Mouse (Mus musculus) midbrain, embryonic 11.5 days (tissue): ENCODE measurements around the gene Ina. TPM values are rescaled to one million over a fixed set of nuclear protein-coding genes. Genes with fewer than 3 reads are reported as not detected.

Source experiments
- ATAC-seq: fragments of 200-750 bp; cut with Nextera tagmentation; 2 replicates; pipeline ENCODE4 v1.8.0; 2017; ENCODE audit warnings: moderate TSS enrichment, moderate library complexity; ENCODE audit not compliant: low FRiP score
- DNase-seq: peaks from one replicate; pipeline ENCODE4 v3.0.0; 2015; ENCODE audit warnings: low spot score; ENCODE audit errors: missing footprints
- H3K27ac ChIP-seq: fragments of 300-500 bp; sonication (generic); 2 replicates; pipeline ENCODE4 v1.5.1; 2014; ENCODE audit warnings: low read depth, low read length
- H3K27me3 ChIP-seq: fragments of 300-500 bp; sonication (generic); 2 replicates; pipeline ENCODE4 v1.6.1; 2014; ENCODE audit warnings: mild to moderate bottlenecking, low read length, moderate library complexity, mixed read lengths; ENCODE audit not compliant: control insufficient read depth, insufficient read depth
- H3K36me3 ChIP-seq: fragments of 300-500 bp; sonication (generic); 2 replicates; pipeline ENCODE4 v1.6.1; 2014; ENCODE audit warnings: mild to moderate bottlenecking, low read length, moderate library complexity, mixed read lengths; ENCODE audit not compliant: control insufficient read depth, insufficient read depth
- H3K4me1 ChIP-seq: fragments of 300-500 bp; sonication (generic); 2 replicates; pipeline ENCODE4 v1.6.1; 2014; ENCODE audit warnings: low read length; ENCODE audit not compliant: control insufficient read depth, insufficient read depth
- H3K4me2 ChIP-seq: fragments of 300-500 bp; sonication (generic); 2 replicates; pipeline ENCODE4 v1.6.1; 2014; ENCODE audit warnings: mild to moderate bottlenecking, moderate library complexity
- H3K4me3 ChIP-seq: fragments of 300-500 bp; sonication (generic); 2 replicates; pipeline ENCODE4 v1.5.1; 2014; ENCODE audit warnings: low read depth, low read length
- H3K9ac ChIP-seq: fragments of 300-500 bp; sonication (generic); 2 replicates; pipeline ENCODE4 v1.6.1; 2014; ENCODE audit warnings: low read length
- H3K9me3 ChIP-seq: fragments of 300-500 bp; sonication (generic); 2 replicates; pipeline ENCODE4 v1.6.1; 2016; ENCODE audit warnings: low read length; ENCODE audit not compliant: control insufficient read depth
- WGBS: fragments of 180-500 bp; shearing (Covaris S2); extraction: QIAGEN DNeasy Blood & Tissue Kit; methylation state at CpG from one replicate; pipeline ENCODE4 v1.1.7; 2014; 5-methylcytosine and 5-hydroxymethylcytosine counted together
- polyA plus RNA-seq: library from polyadenylated mRNA; unstranded; fragments of >200 nt; fragmentation: Nextera tagmentation; extraction: Ambion mirVana; gene quantifications from 2 replicates; pipeline ENCODE4 v1.2.1, GENCODE M21; 2014

Gene Ina
- polyA plus RNA-seq, 1 experiment from 2014 or later, result 186 TPM

DNA sequence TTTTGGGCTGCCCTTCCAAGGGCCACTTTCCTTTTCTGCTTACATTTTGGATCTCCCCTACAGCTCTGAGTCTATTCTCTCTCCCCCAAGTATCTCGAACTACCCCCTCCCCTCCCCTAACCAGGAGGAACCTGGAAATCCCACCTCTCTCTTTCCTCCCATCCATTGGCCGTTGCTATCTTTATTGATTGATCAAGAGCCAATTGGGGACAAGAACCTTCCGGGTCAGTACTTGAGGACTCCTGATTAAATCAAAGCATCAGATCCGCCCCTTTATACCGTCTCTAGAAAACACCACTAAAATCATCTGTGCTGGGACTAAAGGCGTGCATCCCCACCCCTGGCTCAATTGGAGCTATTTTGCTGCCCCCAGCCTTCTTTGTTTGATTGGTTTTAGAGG is 33.0 kb upstream of the Ina start:
- no peak overlapping the region for H3K9ac ChIP-seq
- WGBS, result 42% methylated on average over 6 of the region's 6 CpGs

GRCm38 (mm10) chr19:46983352-46983965 is 31.0 kb upstream of the Ina start:
- Histone ChIP-seq H3K4me3 (no peak overlapping the region), H3K36me3 (no peaks in the 10 kb centered on the region), H3K9me3 (no peaks in the 10 kb centered on the region), H3K4me2 (no peak overlapping the region), H3K4me1 (no peaks in the 10 kb centered on the region; the same call in 1 of the 2 replicates), H3K27ac (no peak overlapping the region), H3K27me3 (no peaks in the 10 kb centered on the region), H3K9ac (no peak overlapping the region)
- ATAC-seq (no peak), DNase-seq (peak; percentile 66)
- WGBS, result 57% methylated on average over 14 of the region's 14 CpGs

More for the DNA sequence above, 33.0 kb upstream of the Ina start:
- no peak overlapping the region for H3K4me2 ChIP-seq
- ATAC-seq (no peak), DNase-seq (peak; percentile 78)
- H3K4me1 ChIP-seq, result no peaks in the 10 kb centered on the region
- no peaks in the 10 kb centered on the region for H3K9me3 ChIP-seq
- H3K27me3 ChIP-seq, result no peaks in the 10 kb centered on the region
- H3K36me3 ChIP-seq, result no peaks in the 10 kb centered on the region
- no peak overlapping the region for H3K27ac ChIP-seq
- H3K4me3 ChIP-seq, result no peak overlapping the region

DNA sequence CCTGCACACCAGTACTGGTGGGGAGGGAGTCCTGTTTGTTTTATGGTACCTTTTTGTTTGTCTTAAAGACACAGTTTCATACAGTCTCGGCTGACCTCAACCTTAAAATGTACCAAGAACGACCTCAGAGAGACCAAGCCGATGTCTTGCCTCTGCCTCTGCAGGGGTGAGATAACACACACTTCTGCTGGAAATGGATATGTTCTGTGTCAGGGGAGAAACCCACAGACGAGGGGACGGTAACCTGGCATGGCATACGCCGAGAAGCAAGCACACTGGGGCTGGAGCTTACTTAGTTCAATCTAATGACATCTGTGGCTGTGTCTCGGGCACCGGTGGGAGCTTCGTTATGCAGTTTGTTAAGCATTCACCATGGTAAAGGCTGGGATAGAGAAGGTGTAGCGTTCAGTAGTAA is 30.5 kb upstream of the Ina start:
- H3K27me3 ChIP-seq, result no peaks in the 10 kb centered on the region
- no peak overlapping the region for H3K4me2 ChIP-seq
- H3K4me3 ChIP-seq, result no peak overlapping the region
- H3K9me3 ChIP-seq, result no peaks in the 10 kb centered on the region
- H3K9ac ChIP-seq, result no peak overlapping the region
- H3K4me1 ChIP-seq, result peaks cover 3% of the 10 kb centered on the region; the same call in 1 of the 2 replicates
- WGBS, result 80% methylated on average over 11 of the region's 11 CpGs
- no peaks in the 10 kb centered on the region for H3K36me3 ChIP-seq
- no peak for ATAC-seq
- no peak overlapping the region for H3K27ac ChIP-seq
- DNase-seq, result peak; percentile 81

- no peak overlapping the region for H3K27ac ChIP-seq
- DNase-seq (no peak), ATAC-seq (no peak)
- no peaks in the 10 kb centered on the region for H3K36me3 ChIP-seq
- no peak overlapping the region for H3K4me2 ChIP-seq
- no peak overlapping the region for H3K9ac ChIP-seq
- no peaks in the 10 kb centered on the region for H3K9me3 ChIP-seq
- no peak overlapping the region for H3K4me3 ChIP-seq
- H3K27me3 ChIP-seq, result no peaks in the 10 kb centered on the region
- H3K4me1 ChIP-seq, result peaks cover 3% of the 10 kb centered on the region; the same call in 1 of the 2 replicates
- 83% methylated on average over 13 of the region's 13 CpGs for WGBS
Measured at GRCm38 (mm10) chr19:46984726-46985622, 29.5 kb upstream of the Ina start.

DNA sequence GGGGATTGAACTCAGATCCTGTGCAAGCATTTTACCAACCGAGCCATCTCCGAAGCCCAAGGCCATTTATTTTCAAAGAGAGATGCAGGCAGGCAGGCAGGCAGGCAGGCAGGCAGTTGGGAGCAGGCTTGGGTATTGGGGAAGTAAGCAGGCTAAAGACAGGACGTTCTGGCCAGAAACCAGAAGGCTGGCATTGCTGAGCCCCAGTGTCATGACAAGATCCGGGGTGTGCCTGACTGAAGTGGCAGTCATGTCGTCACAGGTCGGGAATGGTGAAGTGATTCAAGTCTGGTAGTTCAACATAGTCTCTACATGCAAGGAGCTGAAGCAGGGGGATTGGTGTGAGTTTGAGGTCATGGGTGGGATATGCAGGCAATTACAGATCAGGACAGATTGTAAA is 26.9 kb upstream of the Ina start:
- WGBS, result 83% methylated on average over 6 of the region's 6 CpGs
- no peak overlapping the region for H3K4me3 ChIP-seq
- no peaks in the 10 kb centered on the region for H3K9me3 ChIP-seq
- peaks cover 3% of the 10 kb centered on the region; the same call in 1 of the 2 replicates for H3K4me1 ChIP-seq
- H3K27me3 ChIP-seq, result no peaks in the 10 kb centered on the region
- H3K27ac ChIP-seq, result no peak overlapping the region
- no peaks in the 10 kb centered on the region for H3K36me3 ChIP-seq
- DNase-seq, result no peak
- H3K9ac ChIP-seq, result no peak overlapping the region
- no peak for ATAC-seq
- H3K4me2 ChIP-seq, result no peak overlapping the region

GRCm38 (mm10) chr19:46988231-46989087 is 26.0 kb upstream of the Ina start:
- no peak overlapping the region for H3K4me2 ChIP-seq
- H3K9ac ChIP-seq, result peak overlapping the region; percentile 5; the same call in 1 of the 2 replicates
- no peaks in the 10 kb centered on the region for H3K9me3 ChIP-seq
- peaks cover 3% of the 10 kb centered on the region; the same call in 1 of the 2 replicates for H3K4me1 ChIP-seq
- H3K27ac ChIP-seq, result peak overlapping the region; percentile 25; the same call in 1 of the 2 replicates
- H3K27me3 ChIP-seq, result no peaks in the 10 kb centered on the region
- no peaks in the 10 kb centered on the region for H3K36me3 ChIP-seq
- no peak for ATAC-seq
- 59% methylated on average over 16 of the region's 16 CpGs for WGBS
- no peak overlapping the region for H3K4me3 ChIP-seq
- DNase-seq, result no peak

DNA sequence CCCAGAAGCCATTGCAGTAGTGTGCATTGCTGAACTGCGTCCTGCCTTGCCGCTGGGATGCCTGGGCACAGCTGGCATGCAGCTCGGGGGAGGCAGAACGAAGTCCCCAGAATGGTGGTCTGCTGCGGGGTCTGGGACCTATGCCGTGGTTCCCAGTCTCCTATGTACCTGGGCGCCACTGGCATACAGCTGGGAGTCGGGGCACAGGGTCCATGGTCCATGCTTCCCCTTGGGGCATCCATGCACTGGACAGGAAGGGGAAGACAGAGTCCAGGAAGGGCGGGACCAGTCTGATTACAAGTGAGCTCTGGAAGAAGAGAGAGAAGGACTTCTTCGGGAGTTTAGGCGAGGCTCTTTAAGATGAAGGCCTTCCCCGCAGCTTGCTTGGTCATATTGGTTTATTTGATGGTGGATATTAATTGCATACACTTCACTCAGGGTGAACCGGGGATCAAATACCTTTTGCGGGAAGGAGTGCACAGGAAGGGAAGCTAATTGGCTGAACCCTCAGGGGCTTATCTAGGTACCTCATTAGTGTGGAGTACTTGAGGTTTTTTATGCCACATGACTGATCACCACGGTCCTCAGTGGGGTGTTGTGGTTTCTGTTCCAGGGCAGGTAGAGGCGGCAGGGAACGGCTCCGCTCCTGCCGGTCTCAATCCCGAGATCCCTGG is 24.9 kb upstream of the Ina start:
- H3K9ac ChIP-seq, result no peak overlapping the region

DNA sequence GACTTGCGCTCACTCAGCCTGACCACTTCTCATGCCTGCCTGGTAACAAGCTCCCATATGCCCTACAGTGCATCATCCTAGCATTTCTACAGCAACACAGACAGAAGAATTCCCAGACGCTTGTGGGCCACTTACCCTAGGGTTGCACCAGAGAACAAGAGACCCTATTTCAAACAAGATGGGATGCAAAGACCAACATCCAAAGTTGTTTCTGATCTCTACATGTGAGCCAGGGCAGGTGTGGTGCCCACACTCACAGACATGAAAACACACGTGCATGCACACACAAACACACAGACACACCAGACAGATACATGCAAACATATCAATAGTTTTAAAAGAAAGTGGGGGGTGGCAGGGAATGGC is 24.4 kb upstream of the Ina start:
- Histone ChIP-seq H3K4me2 (no peak overlapping the region), H3K27ac (no peak overlapping the region), H3K4me1 (peaks cover 3% of the 10 kb centered on the region; the same call in 1 of the 2 replicates), H3K4me3 (no peak overlapping the region), H3K9ac (no peak overlapping the region), H3K9me3 (no peaks in the 10 kb centered on the region), H3K36me3 (no peaks in the 10 kb centered on the region), H3K27me3 (no peaks in the 10 kb centered on the region)
- WGBS, result 85% methylated on average over 3 of the region's 3 CpGs
- ATAC-seq, result no peak
- DNase-seq, result no peak

More for the DNA sequence above, 24.9 kb upstream of the Ina start:
- Histone ChIP-seq H3K27ac (no peak overlapping the region), H3K36me3 (no peaks in the 10 kb centered on the region), H3K9me3 (no peaks in the 10 kb centered on the region), H3K4me3 (no peak overlapping the region), H3K27me3 (no peaks in the 10 kb centered on the region), H3K4me2 (no peak overlapping the region), H3K4me1 (peaks cover 3% of the 10 kb centered on the region; the same call in 1 of the 2 replicates)
- ATAC-seq, result no peak
- DNase-seq, result no peak
- 89% methylated on average over 20 of the region's 20 CpGs for WGBS
